Mouse (Mus musculus) stomach, embryonic 15.5 days (tissue): ENCODE results near the gene Gm7982. TPM values are rescaled to one million over a fixed set of nuclear protein-coding genes. Genes with fewer than 3 reads are reported as not detected.
"Not testable (repeated sequence)": the region's sequence is repeated elsewhere in the genome, so short reads cannot be mapped to it uniquely, and the experiment has no call there.

ENCODE experiments used
- ATAC-seq: fragments of 200-750 bp; cut with Nextera tagmentation; 2 replicates; pipeline ENCODE4 v1.8.0; 2017; ENCODE audit warnings: low read depth, moderate number of reproducible peaks, moderate TSS enrichment; ENCODE audit not compliant: insufficient read depth, low FRiP score
- H3K27ac ChIP-seq: fragments of 300-500 bp; sonication (generic); 2 replicates; pipeline ENCODE4 v1.5.1; 2015; ENCODE audit warnings: mild to moderate bottlenecking, inconsistent platforms
- H3K27me3 ChIP-seq: fragments of 300-500 bp; sonication (generic); replicated peaks from 2 replicates; pipeline ENCODE4 v1.6.1; 2015; ENCODE audit warnings: inconsistent platforms
- H3K36me3 ChIP-seq: fragments of 300-500 bp; sonication (generic); 2 replicates; pipeline ENCODE4 v1.6.1; 2015; ENCODE audit warnings: inconsistent platforms
- H3K4me1 ChIP-seq: fragments of 300-500 bp; sonication (generic); 2 replicates; pipeline ENCODE4 v1.6.1; 2015; ENCODE audit warnings: inconsistent platforms
- H3K4me2 ChIP-seq: fragments of 300-500 bp; sonication (generic); 2 replicates; pipeline ENCODE4 v1.6.1; 2015; ENCODE audit warnings: mild to moderate bottlenecking, inconsistent platforms
- H3K4me3 ChIP-seq: fragments of 300-500 bp; sonication (generic); replicated peaks from 2 replicates; pipeline ENCODE4 v1.5.1; 2015; ENCODE audit warnings: inconsistent platforms
- H3K9ac ChIP-seq: fragments of 300-500 bp; sonication (generic); 2 replicates; pipeline ENCODE4 v1.6.1; 2015; ENCODE audit warnings: inconsistent platforms
- H3K9me3 ChIP-seq: fragments of 300-500 bp; sonication (generic); 2 replicates; pipeline ENCODE4 v1.6.1; 2016; ENCODE audit warnings: inconsistent platforms
- WGBS: fragments of 180-500 bp; shearing (Covaris S2); methylation state at CpG from one replicate; pipeline ENCODE4 v1.1.7; 2015; 5-methylcytosine and 5-hydroxymethylcytosine counted together
- polyA plus RNA-seq: library from polyadenylated mRNA; unstranded; fragments of >200 nt; fragmentation: Nextera tagmentation; extraction: Ambion mirVana; gene quantifications from 2 replicates; pipeline ENCODE4 v1.2.1, GENCODE M21; 2015

Gm7982 gene
- not detected in 2 replicates for polyA plus RNA-seq

DNA sequence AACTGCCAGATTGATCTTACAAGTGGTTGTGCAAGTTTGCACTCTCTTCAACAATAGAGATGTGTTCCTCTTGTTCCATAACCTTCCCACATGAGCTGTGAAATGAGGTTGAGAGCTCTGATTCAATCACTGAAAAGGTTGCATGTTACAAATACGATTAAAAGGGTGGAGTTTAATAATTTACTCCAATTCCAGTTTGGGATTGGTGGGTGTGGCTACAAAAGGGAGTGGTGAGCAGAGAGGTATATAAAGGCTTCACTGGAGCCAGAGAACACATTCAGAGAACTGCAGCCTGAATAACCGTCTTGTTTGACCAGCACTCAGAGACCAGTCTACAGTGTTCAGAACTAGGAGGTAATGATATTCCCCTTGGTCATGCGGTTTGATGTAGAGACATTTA lies at the start of gene Gm7982:
TSS of gene Gm7982 (plus strand) at position 301 of the 400 bp plus-strand sequence.
- not testable (repeated sequence) for H3K27ac ChIP-seq, ATAC-seq, H3K9me3 ChIP-seq, H3K4me2 ChIP-seq, H3K4me3 ChIP-seq, H3K4me1 ChIP-seq, H3K27me3 ChIP-seq, H3K9ac ChIP-seq, H3K36me3 ChIP-seq
- WGBS = no CpG with 5 or more reads among the region's 3 CpGs

DNA sequence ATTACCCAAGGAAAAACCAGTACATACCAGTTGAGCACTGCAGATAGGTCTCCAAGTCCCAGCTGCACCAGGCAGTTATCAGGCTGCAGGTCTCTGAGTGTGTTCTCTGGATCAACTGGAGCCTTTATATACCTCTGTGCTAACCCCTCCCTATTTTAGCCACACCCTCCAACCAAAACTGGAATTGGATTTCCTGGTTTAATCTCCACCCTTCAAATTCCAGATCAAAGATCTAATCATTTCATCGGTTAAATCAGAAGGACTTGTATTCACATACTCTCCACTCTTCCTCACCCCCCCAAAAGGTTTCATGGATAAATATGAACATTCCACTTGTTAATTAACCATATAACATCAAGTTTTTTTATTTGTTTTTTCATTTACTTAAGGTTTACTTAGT lies 5.7 kb upstream of the Gm7982 start, which contains the start of gene Gm7978:
TSS of gene Gm7978 (minus strand) at position 101 of the 400 bp plus-strand sequence.
- H3K27me3 ChIP-seq, H3K27ac ChIP-seq, H3K9ac ChIP-seq, H3K4me3 ChIP-seq, ATAC-seq, H3K4me1 ChIP-seq, H3K36me3 ChIP-seq, H3K9me3 ChIP-seq, H3K4me2 ChIP-seq: not testable (repeated sequence)
- no CpG with 5 or more reads among the region's 1 CpGs for WGBS

DNA sequence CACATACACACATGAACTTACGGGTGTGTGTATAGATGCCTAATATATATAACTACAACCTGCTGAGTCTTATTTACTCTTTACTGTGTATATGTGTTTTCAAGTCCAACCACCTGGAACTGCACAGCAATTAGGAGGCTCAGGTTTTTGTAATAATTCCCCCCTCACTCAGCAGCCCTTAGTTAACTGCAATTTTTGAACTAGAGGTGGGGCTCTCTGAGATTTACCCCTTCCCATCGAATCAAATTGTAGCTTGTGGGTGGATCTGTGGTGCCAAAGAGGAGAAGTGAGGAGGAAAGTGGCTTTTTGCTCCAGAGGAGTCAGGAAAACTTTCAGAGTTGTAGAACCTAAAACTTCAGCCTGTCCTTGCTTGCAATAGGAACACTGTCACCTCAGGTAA lies 33.9 kb downstream of the Gm7982 start, which contains the start of gene E330014E10Rik:
TSS of gene E330014E10Rik (plus strand) at position 301 of the 400 bp plus-strand sequence.
- not testable (repeated sequence) for H3K4me3 ChIP-seq, ATAC-seq, H3K36me3 ChIP-seq, H3K9ac ChIP-seq, H3K27ac ChIP-seq, H3K4me2 ChIP-seq, H3K9me3 ChIP-seq, H3K27me3 ChIP-seq, H3K4me1 ChIP-seq
- WGBS = no CpG with 5 or more reads among the region's 2 CpGs

Other genes starting within 250 kb of the Gm7982 start
- gene Gm3286, start 231.3 kb upstream of the Gm7982 start, polyA plus RNA-seq = not detected in 2 replicates
- gene Gm7971, start 147.1 kb upstream of the Gm7982 start, polyA plus RNA-seq = not detected in 2 replicates
- gene Gm7978, start 5.8 kb upstream of the Gm7982 start, polyA plus RNA-seq = not detected in 2 replicates
- gene E330014E10Rik, start 34.0 kb downstream of the Gm7982 start, polyA plus RNA-seq = not detected in 2 replicates
- gene Cxcl13, start 214.9 kb downstream of the Gm7982 start, polyA plus RNA-seq = 29.7 and 31.9 TPM in 2 replicates